Mouse (Mus musculus): ENCODE data around the gene Cd207. TPM values are rescaled to one million over a fixed set of nuclear protein-coding genes. Genes with fewer than 3 reads are reported as not detected.

The Cd207 gene
- polyA plus RNA-seq, 1 experiment from 2014 or later, result not detected

DNA sequence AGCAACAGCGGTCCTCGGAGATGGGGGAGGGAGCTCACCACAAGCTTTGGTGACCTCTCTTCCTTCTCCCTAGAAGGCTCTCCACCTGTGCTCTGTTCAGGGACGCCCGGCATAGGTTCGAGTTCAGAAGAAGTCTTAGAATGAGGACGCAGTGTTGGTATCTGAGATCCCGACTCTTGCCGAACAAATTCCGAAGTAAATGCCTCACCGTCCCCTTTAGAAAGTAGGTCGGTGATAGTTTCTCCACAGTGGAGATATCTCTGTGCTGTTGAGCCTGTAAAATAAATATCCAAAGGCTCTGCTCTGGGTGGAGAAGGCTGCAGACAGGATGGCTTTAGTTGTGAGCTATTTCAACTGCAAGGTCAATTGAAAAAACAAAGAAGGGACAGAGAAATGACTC is 23.3 kb upstream of the Cd207 start:
- Histone ChIP-seq H3K4me1 (ENCODE audit: control insufficient read depth, insufficient read depth, low read length) (no peaks in the 10 kb centered on the region), H3K27me3 (replicated peaks; ENCODE audit: control insufficient read depth, insufficient read depth, low read length) (peaks cover 81% of the 10 kb centered on the region), H3K9me3 (ENCODE audit: control insufficient read depth, low read length) (no peaks in the 10 kb centered on the region), H3K9ac (ENCODE audit: low read depth, low read length) (no peak overlapping the region), H3K27ac (ENCODE audit: low read length) (no peak overlapping the region), H3K4me2 (ENCODE audit: low read depth, low read length) (no peak overlapping the region), H3K4me3 (ENCODE audit: low read length) (no peak overlapping the region), H3K36me3 (ENCODE audit: control insufficient read depth, insufficient read depth, low read length) (no peaks in the 10 kb centered on the region)
- 0% methylated on average over 11 of the region's 11 CpGs for WGBS
- no peak for ATAC-seq

DNA sequence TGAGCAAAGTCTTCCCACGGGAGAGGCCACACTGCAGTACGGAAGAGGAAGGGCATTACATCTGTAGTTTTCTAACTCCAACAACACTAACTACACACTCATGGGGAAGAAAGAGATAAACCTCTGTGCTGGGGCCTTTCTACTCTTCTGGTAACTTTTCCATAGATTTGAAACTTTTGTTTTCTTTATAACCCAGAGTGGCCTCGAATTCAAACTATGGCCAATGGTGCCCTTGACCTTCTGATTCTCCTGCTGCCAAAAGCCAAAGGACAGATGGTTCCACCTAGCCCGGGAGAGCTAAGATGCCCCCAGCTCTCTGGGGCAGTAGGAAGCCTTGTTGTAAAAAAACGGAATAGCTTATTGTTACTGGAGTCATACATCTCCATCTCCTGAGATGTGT is 22.3 kb upstream of the Cd207 start:
- WGBS, result 3% methylated on average over 5 of the region's 5 CpGs
- Histone ChIP-seq H3K36me3 (ENCODE audit: control insufficient read depth, insufficient read depth, low read length) (no peaks in the 10 kb centered on the region), H3K4me2 (ENCODE audit: low read depth, low read length) (no peak overlapping the region), H3K9me3 (ENCODE audit: control insufficient read depth, low read length) (no peaks in the 10 kb centered on the region), H3K9ac (ENCODE audit: low read depth, low read length) (no peak overlapping the region), H3K4me1 (ENCODE audit: control insufficient read depth, insufficient read depth, low read length) (no peaks in the 10 kb centered on the region), H3K27ac (ENCODE audit: low read length) (no peak overlapping the region), H3K4me3 (ENCODE audit: low read length) (no peak overlapping the region), H3K27me3 (replicated peaks; ENCODE audit: control insufficient read depth, insufficient read depth, low read length) (peaks cover 80% of the 10 kb centered on the region)
- no peak for ATAC-seq

DNA sequence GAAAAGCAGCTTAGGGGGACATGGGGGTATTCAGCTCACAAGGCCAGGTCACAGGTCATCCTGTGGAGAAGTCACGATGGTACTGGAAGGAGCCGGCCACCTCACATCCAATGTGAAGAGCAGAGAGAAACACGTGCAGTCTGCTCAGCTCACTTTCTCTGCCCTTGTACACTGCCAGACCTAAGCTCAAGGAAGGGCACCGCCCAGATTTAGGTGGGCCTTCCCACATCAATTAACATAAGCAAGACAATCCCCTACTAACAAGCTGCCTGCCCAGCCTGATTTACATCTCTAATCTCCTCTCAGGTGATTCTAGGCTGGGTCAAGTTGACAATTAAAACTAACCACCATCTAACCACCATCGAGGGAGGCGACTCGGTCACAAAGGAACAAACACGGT is 20.3 kb upstream of the Cd207 start:
- 3% methylated on average over 8 of the region's 8 CpGs for WGBS
- ATAC-seq, result no peak
- peaks cover 81% of the 10 kb centered on the region for H3K27me3 ChIP-seq (replicated peaks; ENCODE audit: control insufficient read depth, insufficient read depth, low read length)

GRCm38 (mm10) chr6:83696684-83697083 is 19.0 kb upstream of the Cd207 start:
- Histone ChIP-seq H3K4me2 (ENCODE audit: low read depth, low read length) (no peak overlapping the region), H3K9me3 (ENCODE audit: control insufficient read depth, low read length) (no peaks in the 10 kb centered on the region), H3K27me3 (replicated peaks; ENCODE audit: control insufficient read depth, insufficient read depth, low read length) (peaks cover 80% of the 10 kb centered on the region), H3K4me3 (ENCODE audit: low read length) (no peak overlapping the region), H3K27ac (ENCODE audit: low read length) (no peak overlapping the region), H3K36me3 (ENCODE audit: control insufficient read depth, insufficient read depth, low read length) (no peaks in the 10 kb centered on the region), H3K4me1 (ENCODE audit: control insufficient read depth, insufficient read depth, low read length) (no peaks in the 10 kb centered on the region), H3K9ac (ENCODE audit: low read depth, low read length) (no peak overlapping the region)
- WGBS, result 0% methylated on average over 7 of the region's 7 CpGs
- ATAC-seq, result no peak; the same call in 1 of the 2 replicates

More for the DNA sequence above, 20.3 kb upstream of the Cd207 start:
- Histone ChIP-seq H3K4me1 (ENCODE audit: control insufficient read depth, insufficient read depth, low read length) (no peaks in the 10 kb centered on the region), H3K9ac (ENCODE audit: low read depth, low read length) (no peak overlapping the region), H3K9me3 (ENCODE audit: control insufficient read depth, low read length) (no peaks in the 10 kb centered on the region), H3K36me3 (ENCODE audit: control insufficient read depth, insufficient read depth, low read length) (no peaks in the 10 kb centered on the region), H3K4me3 (ENCODE audit: low read length) (no peak overlapping the region), H3K27ac (ENCODE audit: low read length) (no peak overlapping the region), H3K4me2 (ENCODE audit: low read depth, low read length) (no peak overlapping the region)

- H3K36me3 ChIP-seq (ENCODE audit: control insufficient read depth, insufficient read depth, low read length), result no peaks in the 10 kb centered on the region
- H3K27me3 ChIP-seq (replicated peaks; ENCODE audit: control insufficient read depth, insufficient read depth, low read length), result peaks cover 86% of the 10 kb centered on the region
- H3K9ac ChIP-seq (ENCODE audit: low read depth, low read length), result no peak overlapping the region
- no peak overlapping the region for H3K27ac ChIP-seq (ENCODE audit: low read length)
- no peak overlapping the region for H3K4me3 ChIP-seq (ENCODE audit: low read length)
- H3K4me2 ChIP-seq (ENCODE audit: low read depth, low read length), result no peak overlapping the region
- no peaks in the 10 kb centered on the region for H3K9me3 ChIP-seq (ENCODE audit: control insufficient read depth, low read length)
- ATAC-seq, result no peak
- WGBS, result 5% methylated on average over 3 of the region's 3 CpGs
- no peaks in the 10 kb centered on the region for H3K4me1 ChIP-seq (ENCODE audit: control insufficient read depth, insufficient read depth, low read length)
These were observed 18.1 kb upstream of the Cd207 start for GRCm38 (mm10) chr6:83695731-83696130.

GRCm38 (mm10) chr6:83693835-83694234 is 16.2 kb upstream of the Cd207 start:
- Histone ChIP-seq H3K9me3 (ENCODE audit: control insufficient read depth, low read length) (no peaks in the 10 kb centered on the region), H3K36me3 (ENCODE audit: control insufficient read depth, insufficient read depth, low read length) (no peaks in the 10 kb centered on the region), H3K9ac (ENCODE audit: low read depth, low read length) (no peak overlapping the region), H3K4me2 (ENCODE audit: low read depth, low read length) (no peak overlapping the region), H3K4me3 (ENCODE audit: low read length) (no peak overlapping the region), H3K27me3 (replicated peaks; ENCODE audit: control insufficient read depth, insufficient read depth, low read length) (peaks cover 81% of the 10 kb centered on the region), H3K27ac (ENCODE audit: low read length) (no peak overlapping the region), H3K4me1 (ENCODE audit: control insufficient read depth, insufficient read depth, low read length) (no peaks in the 10 kb centered on the region)
- WGBS, result 0% methylated on average over 9 of the region's 9 CpGs
- no peak; the same call in 1 of the 2 replicates for ATAC-seq

- Histone ChIP-seq H3K4me1 (ENCODE audit: control insufficient read depth, insufficient read depth, low read length) (no peaks in the 10 kb centered on the region), H3K27ac (ENCODE audit: low read length) (no peak overlapping the region), H3K4me2 (ENCODE audit: low read depth, low read length) (no peak overlapping the region), H3K9me3 (ENCODE audit: control insufficient read depth, low read length) (no peaks in the 10 kb centered on the region), H3K36me3 (ENCODE audit: control insufficient read depth, insufficient read depth, low read length) (no peaks in the 10 kb centered on the region), H3K4me3 (ENCODE audit: low read length) (no peak overlapping the region), H3K27me3 (replicated peaks; ENCODE audit: control insufficient read depth, insufficient read depth, low read length) (peaks cover 73% of the 10 kb centered on the region), H3K9ac (ENCODE audit: low read depth, low read length) (no peak overlapping the region)
- WGBS, result 2% methylated on average over 12 of the region's 12 CpGs
- ATAC-seq, result no peak
These were observed 15.3 kb upstream of the Cd207 start for GRCm38 (mm10) chr6:83692962-83693361.

GRCm38 (mm10) chr6:83690936-83691335 is 13.3 kb upstream of the Cd207 start:
- H3K4me3 ChIP-seq (ENCODE audit: low read length), result no peak overlapping the region
- H3K36me3 ChIP-seq (ENCODE audit: control insufficient read depth, insufficient read depth, low read length), result no peaks in the 10 kb centered on the region
- 59% methylated on average over 2 of the region's 2 CpGs for WGBS
- H3K4me1 ChIP-seq (ENCODE audit: control insufficient read depth, insufficient read depth, low read length), result no peaks in the 10 kb centered on the region
- no peak overlapping the region for H3K27ac ChIP-seq (ENCODE audit: low read length)
- no peak overlapping the region for H3K9ac ChIP-seq (ENCODE audit: low read depth, low read length)
- peaks cover 53% of the 10 kb centered on the region for H3K27me3 ChIP-seq (replicated peaks; ENCODE audit: control insufficient read depth, insufficient read depth, low read length)
- H3K9me3 ChIP-seq (ENCODE audit: control insufficient read depth, low read length), result no peaks in the 10 kb centered on the region
- H3K4me2 ChIP-seq (ENCODE audit: low read depth, low read length), result no peak overlapping the region
- ATAC-seq, result no peak

- ATAC-seq, result no peak
- no peaks in the 10 kb centered on the region for H3K9me3 ChIP-seq (ENCODE audit: control insufficient read depth, low read length)
- 27% methylated on average over 4 of the region's 5 CpGs for WGBS
These were observed 12.6 kb upstream of the Cd207 start for GRCm38 (mm10) chr6:83690277-83690676.

DNA sequence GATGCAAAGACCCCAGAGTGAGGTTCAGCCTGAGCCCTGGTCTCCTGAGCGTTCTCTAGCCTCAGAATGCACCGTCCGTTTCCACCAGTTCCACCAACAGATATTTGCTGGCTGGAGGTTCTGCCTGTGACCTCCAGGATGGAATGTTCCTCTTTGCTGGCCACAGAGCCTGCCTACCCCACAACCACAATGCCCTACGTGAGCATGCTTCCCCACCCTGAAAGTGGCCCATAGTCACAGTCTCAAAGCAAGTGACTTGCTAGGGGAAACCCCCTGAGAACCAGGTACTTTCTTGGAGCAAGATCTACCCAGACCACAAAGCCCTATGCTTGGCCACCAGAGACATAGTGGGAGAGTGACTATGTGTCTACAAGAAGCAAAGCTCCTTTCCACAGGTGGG is 11.7 kb upstream of the Cd207 start:
- Histone ChIP-seq H3K27ac (ENCODE audit: low read length) (no peak overlapping the region), H3K9ac (ENCODE audit: low read depth, low read length) (no peak overlapping the region), H3K27me3 (replicated peaks; ENCODE audit: control insufficient read depth, insufficient read depth, low read length) (peaks cover 45% of the 10 kb centered on the region), H3K9me3 (ENCODE audit: control insufficient read depth, low read length) (no peaks in the 10 kb centered on the region), H3K4me1 (ENCODE audit: control insufficient read depth, insufficient read depth, low read length) (no peaks in the 10 kb centered on the region), H3K4me2 (ENCODE audit: low read depth, low read length) (no peak overlapping the region), H3K36me3 (ENCODE audit: control insufficient read depth, insufficient read depth, low read length) (no peaks in the 10 kb centered on the region), H3K4me3 (ENCODE audit: low read length) (no peak overlapping the region)
- 79% methylated on average over 4 of the region's 4 CpGs for WGBS
- no peak for ATAC-seq

More at GRCm38 (mm10) chr6:83690277-83690676, 12.6 kb upstream of the Cd207 start:
- Histone ChIP-seq H3K4me2 (ENCODE audit: low read depth, low read length) (no peak overlapping the region), H3K4me1 (ENCODE audit: control insufficient read depth, insufficient read depth, low read length) (no peaks in the 10 kb centered on the region), H3K27ac (ENCODE audit: low read length) (no peak overlapping the region), H3K9ac (ENCODE audit: low read depth, low read length) (no peak overlapping the region), H3K4me3 (ENCODE audit: low read length) (no peak overlapping the region), H3K27me3 (replicated peaks; ENCODE audit: control insufficient read depth, insufficient read depth, low read length) (peaks cover 52% of the 10 kb centered on the region), H3K36me3 (ENCODE audit: control insufficient read depth, insufficient read depth, low read length) (no peaks in the 10 kb centered on the region)
